Mouse (Mus musculus) liver, embryonic 13.5 days (tissue): ENCODE results near the gene Tmem107. TPM values are rescaled to one million over a fixed set of nuclear protein-coding genes. Genes with fewer than 3 reads are reported as not detected.

Experiments used
- ATAC-seq: fragments of 200-750 bp; cut with Nextera tagmentation; 2 replicates; pipeline ENCODE4 v1.8.0; 2017; ENCODE audit warnings: low read depth, mild to moderate bottlenecking, moderate number of reproducible peaks, moderate library complexity
- DNase-seq: peaks from one replicate; pipeline ENCODE4 v3.0.0; 2022
- H3K27ac ChIP-seq: fragments of 300-500 bp; sonication (generic); 2 replicates; pipeline ENCODE4 v1.5.1; 2015; ENCODE audit warnings: moderate library complexity, mild to moderate bottlenecking, inconsistent platforms
- H3K27me3 ChIP-seq: fragments of 300-500 bp; sonication (generic); 2 replicates; pipeline ENCODE4 v1.6.1; 2015; ENCODE audit warnings: mild to moderate bottlenecking, inconsistent platforms
- H3K36me3 ChIP-seq: fragments of 300-500 bp; sonication (generic); 2 replicates; pipeline ENCODE4 v1.6.1; 2015; ENCODE audit warnings: mild to moderate bottlenecking, inconsistent platforms
- H3K4me1 ChIP-seq: fragments of 300-500 bp; sonication (generic); replicated peaks from 2 replicates; pipeline ENCODE4 v1.6.1; 2015; ENCODE audit warnings: inconsistent platforms
- H3K4me2 ChIP-seq: fragments of 300-500 bp; sonication (generic); 2 replicates; pipeline ENCODE4 v1.6.1; 2015; ENCODE audit warnings: inconsistent platforms, mild to moderate bottlenecking, moderate library complexity
- H3K4me3 ChIP-seq: fragments of 300-500 bp; sonication (generic); replicated peaks from 2 replicates; pipeline ENCODE4 v1.5.1; 2015; ENCODE audit warnings: mild to moderate bottlenecking, inconsistent platforms
- H3K9ac ChIP-seq: fragments of 300-500 bp; sonication (generic); 2 replicates; pipeline ENCODE4 v1.6.1; 2015; ENCODE audit warnings: mild to moderate bottlenecking, inconsistent platforms
- H3K9me3 ChIP-seq: fragments of 300-500 bp; sonication (generic); replicated peaks from 2 replicates; pipeline ENCODE4 v1.6.1; 2016; ENCODE audit warnings: inconsistent platforms
- WGBS: fragments of 180-500 bp; shearing (Covaris S2); methylation state at CpG from one replicate; pipeline ENCODE4 v1.1.7; 2015; ENCODE audit not compliant: insufficient replicate concordance; 5-methylcytosine and 5-hydroxymethylcytosine counted together
- polyA plus RNA-seq: library from polyadenylated mRNA; unstranded; fragments of >200 nt; fragmentation: Nextera tagmentation; extraction: Ambion mirVana; gene quantifications from 2 replicates; pipeline ENCODE4 v1.2.1, GENCODE M21; 2015

Gene Tmem107
- polyA plus RNA-seq, 1 experiment from 2014 or later = 30.8 TPM

GRCm38 (mm10) chr11:69077316-69077715 is 6.7 kb downstream of the Tmem107 start:
- Histone ChIP-seq H3K4me3 (no peak overlapping the region), H3K27ac (no peak overlapping the region), H3K27me3 (no peaks in the 10 kb centered on the region), H3K9ac (no peak overlapping the region), H3K4me1 (peaks cover 31% of the 10 kb centered on the region), H3K36me3 (no peaks in the 10 kb centered on the region), H3K4me2 (no peak overlapping the region), H3K9me3 (no peaks in the 10 kb centered on the region)
- WGBS = 83% methylated on average over 9 of the region's 9 CpGs
- no peak for ATAC-seq
- no peak for DNase-seq

GRCm38 (mm10) chr11:69078041-69078440 is 7.4 kb downstream of the Tmem107 start:
- Histone ChIP-seq H3K27me3 (no peaks in the 10 kb centered on the region), H3K9ac (no peak overlapping the region), H3K4me2 (no peak overlapping the region), H3K4me3 (no peak overlapping the region), H3K4me1 (peaks cover 27% of the 10 kb centered on the region), H3K9me3 (no peaks in the 10 kb centered on the region), H3K36me3 (no peaks in the 10 kb centered on the region), H3K27ac (no peak overlapping the region)
- ATAC-seq = no peak
- DNase-seq = no peak
- 70% methylated on average over 6 of the region's 6 CpGs for WGBS

GRCm38 (mm10) chr11:69078805-69079438 is 8.3 kb downstream of the Tmem107 start:
- DNase-seq = no peak
- no peaks in the 10 kb centered on the region for H3K27me3 ChIP-seq
- no peak overlapping the region for H3K4me2 ChIP-seq
- H3K4me3 ChIP-seq = no peak overlapping the region
- 51% methylated on average over 5 of the region's 5 CpGs for WGBS
- no peaks in the 10 kb centered on the region for H3K9me3 ChIP-seq
- peak; percentile 22; the same call in 1 of the 2 replicates for ATAC-seq
- no peaks in the 10 kb centered on the region for H3K36me3 ChIP-seq
- H3K9ac ChIP-seq = no peak overlapping the region
- peaks cover 20% of the 10 kb centered on the region for H3K4me1 ChIP-seq
- H3K27ac ChIP-seq = no peak overlapping the region

- ATAC-seq = no peak; the same call in 1 of the 2 replicates
- H3K4me2 ChIP-seq = no peak overlapping the region
- peaks cover 7% of the 10 kb centered on the region; the same call in 1 of the 2 replicates for H3K4me1 ChIP-seq
- DNase-seq = no peak
- H3K27me3 ChIP-seq = no peaks in the 10 kb centered on the region
- no peak overlapping the region for H3K27ac ChIP-seq
- 74% methylated on average over 15 of the region's 15 CpGs for WGBS
- H3K4me3 ChIP-seq = no peak overlapping the region
- H3K36me3 ChIP-seq = no peaks in the 10 kb centered on the region
- no peak overlapping the region for H3K9ac ChIP-seq
- H3K9me3 ChIP-seq = no peaks in the 10 kb centered on the region
Observed at GRCm38 (mm10) chr11:69080102-69080854, 9.7 kb downstream of the Tmem107 start.

- Histone ChIP-seq H3K27me3 (no peaks in the 10 kb centered on the region), H3K36me3 (no peaks in the 10 kb centered on the region), H3K4me3 (no peak overlapping the region), H3K9ac (no peak overlapping the region), H3K4me2 (no peak overlapping the region), H3K9me3 (no peaks in the 10 kb centered on the region), H3K4me1 (peaks cover 6% of the 10 kb centered on the region; the same call in 1 of the 2 replicates), H3K27ac (no peak overlapping the region)
- DNase-seq = no peak
- 74% methylated on average over 8 of the region's 8 CpGs for WGBS
- ATAC-seq = no peak
Observed at GRCm38 (mm10) chr11:69080855-69081222, 10.2 kb downstream of the Tmem107 start.

- H3K4me2 ChIP-seq = no peak overlapping the region
- H3K4me3 ChIP-seq = no peak overlapping the region
- H3K27me3 ChIP-seq = no peaks in the 10 kb centered on the region
- H3K9me3 ChIP-seq = no peaks in the 10 kb centered on the region
- DNase-seq = no peak
- 0 out of 2 replicates have a peak, but pooled peaks cover 6% of the 10 kb centered on the region for H3K4me1 ChIP-seq
- no peak overlapping the region for H3K9ac ChIP-seq
- no peak overlapping the region for H3K27ac ChIP-seq
- WGBS = 79% methylated on average over 7 of the region's 7 CpGs
- no peak for ATAC-seq
- no peaks in the 10 kb centered on the region for H3K36me3 ChIP-seq
Observed at GRCm38 (mm10) chr11:69081613-69082012, 11.0 kb downstream of the Tmem107 start.

- Histone ChIP-seq H3K36me3 (peaks cover 13% of the 10 kb centered on the region), H3K9ac (no peak overlapping the region), H3K4me1 (peaks cover 34% of the 10 kb centered on the region), H3K4me3 (no peak overlapping the region), H3K4me2 (no peak overlapping the region), H3K27ac (no peak overlapping the region), H3K27me3 (no peaks in the 10 kb centered on the region), H3K9me3 (no peaks in the 10 kb centered on the region)
- WGBS = 58% methylated on average over 6 of the region's 6 CpGs
- DNase-seq (no peak), ATAC-seq (no peak)
Observed at GRCm38 (mm10) chr11:69085608-69086007, 15.0 kb downstream of the Tmem107 start.

GRCm38 (mm10) chr11:69086390-69086789 is 15.8 kb downstream of the Tmem107 start:
- Histone ChIP-seq H3K4me1 (peaks cover 37% of the 10 kb centered on the region), H3K27ac (no peak overlapping the region), H3K36me3 (peaks cover 21% of the 10 kb centered on the region), H3K27me3 (no peaks in the 10 kb centered on the region), H3K4me3 (no peak overlapping the region), H3K9me3 (no peaks in the 10 kb centered on the region), H3K4me2 (no peak overlapping the region), H3K9ac (no peak overlapping the region)
- no peak for DNase-seq
- 58% methylated on average over 6 of the region's 6 CpGs for WGBS
- ATAC-seq = no peak

GRCm38 (mm10) chr11:69087082-69087481 is 16.5 kb downstream of the Tmem107 start:
- Histone ChIP-seq H3K4me3 (no peak overlapping the region), H3K27ac (peak overlapping the region; percentile 94; the same call in 1 of the 2 replicates), H3K9ac (0 out of 2 replicates have a peak overlapping the region, but pooled peaks have one; percentile 19), H3K36me3 (peaks cover 28% of the 10 kb centered on the region), H3K4me1 (peaks cover 42% of the 10 kb centered on the region), H3K4me2 (no peak overlapping the region), H3K27me3 (no peaks in the 10 kb centered on the region), H3K9me3 (no peaks in the 10 kb centered on the region)
- no peak for DNase-seq
- WGBS = 56% methylated on average over 4 of the region's 4 CpGs
- ATAC-seq = no peak

- Histone ChIP-seq H3K4me1 (peaks cover 45% of the 10 kb centered on the region), H3K9me3 (no peaks in the 10 kb centered on the region), H3K36me3 (peaks cover 30% of the 10 kb centered on the region), H3K27ac (peak overlapping the region; percentile 94; the same call in 1 of the 2 replicates), H3K9ac (0 out of 2 replicates have a peak overlapping the region, but pooled peaks have one; percentile 19), H3K27me3 (no peaks in the 10 kb centered on the region), H3K4me3 (peak overlapping the region; percentile 99; the same call in 1 of the 2 replicates), H3K4me2 (peak overlapping the region; percentile 98)
- ATAC-seq = no peak
- no peak for DNase-seq
- 58% methylated on average over 2 of the region's 2 CpGs for WGBS
Observed at GRCm38 (mm10) chr11:69087597-69087996, 17.0 kb downstream of the Tmem107 start.

- Histone ChIP-seq H3K4me2 (peak within 1 kb of the TSS; percentile 98), H3K4me1 (peaks cover 49% of the 10 kb centered on the region), H3K27ac (peak within 1 kb of the TSS; percentile 94), H3K4me3 (peak within 1 kb of the TSS; percentile 99), H3K9me3 (no peaks in the 10 kb centered on the region), H3K36me3 (peaks cover 34% of the 10 kb centered on the region), H3K27me3 (no peaks in the 10 kb centered on the region), H3K9ac (peak within 1 kb of the TSS; percentile 100)
- peak; percentile 81 for DNase-seq
- under 1% methylated on average over 63 of the region's 67 CpGs for WGBS
- peak; percentile 57 for ATAC-seq
Observed at GRCm38 (mm10) chr11:69088103-69088855, 17.7 kb downstream of the Tmem107 start, which contains the start of gene Vamp2. Vamp2 (plus strand) TSS chr11:69088490.
